Mouse (Mus musculus) embryonic stem cell, embryonic (primary cell): Measurements from ENCODE around the gene Birc7.

Experiments
- CTCF ChIA-PET, 4 experiments: fragments of 300-600 bp in 2 of 4; fragments of 350-600 bp in 2 of 4; sonication (Branson Sonifier 250); formaldehyde crosslinking; loops; one replicate each; lab custom pipeline; 2022; ENCODE audit warnings: inconsistent platforms in 2 of 4; lab: Charles Lee
- POLR2A ChIA-PET, 4 experiments: fragments of 300-600 bp in 2 of 4; fragments of 350-600 bp in 2 of 4; sonication (Branson Sonifier 250); formaldehyde crosslinking; loops; one replicate each; lab custom pipeline; 2022; ENCODE audit warnings: antibody characterized with exemption in 4 of 4, inconsistent platforms in 1 of 4; lab: Charles Lee

The Birc7 gene

GRCm38 (mm10) chr2:180940187-180940586 lies 11.4 kb downstream of the Birc7 start:
- ChIA-PET CTCF (interaction anchor here in 1 of 4 experiments (1.0 kb wide), 1 partner anchor 23 kb away, joined by 3 read pairs; no protein-coding TSS in a partner anchor), POLR2A (interaction anchor here in 2 of 4 experiments (0.7 to 1.6 kb wide), 2 partner anchors 14 to 33 kb away, joined by 3 to 5 read pairs; partner anchors contain the start of gene Nkain4 (in 1 of the 2))

GRCm38 (mm10) chr2:180941869-180942268 lies 13.0 kb downstream of the Birc7 start:
- ChIA-PET CTCF (interaction anchor here in 1 of 4 experiments (1.1 kb wide), 1 partner anchor 22 kb away, joined by 3 read pairs; no protein-coding TSS in a partner anchor), POLR2A (interaction anchor here in 1 of 4 experiments (1.1 kb wide), 1 partner anchor 11 kb away, joined by 3 read pairs; no protein-coding TSS in a partner anchor)

GRCm38 (mm10) chr2:180949947-180950346 lies 21.1 kb downstream of the Birc7 start:
- POLR2A ChIA-PET, result interaction anchor here in 2 of 4 experiments (1.0 to 2.3 kb wide), 10 partner anchors 14 to 314 kb away, joined by 3 to 8 read pairs (median 4); partner anchors contain the start of genes Ythdf1 (in 2 of the 2) and Arfgap1 (in 1 of the 2)

GRCm38 (mm10) chr2:180952731-180953171 lies 23.9 kb downstream of the Birc7 start:
- ChIA-PET POLR2A (interaction anchor here (0.5 to 4.6 kb wide), 24 partner anchors 9 to 726 kb away, joined by 3 to 85 read pairs (median 4); partner anchors contain the start of genes Birc7 (in 3 of the 4), Ythdf1 (in 3 of the 4), Arfgap1 (in 2 of the 4) and Dido1 (in 1 of the 4)), CTCF (interaction anchor here (0.5 to 4.2 kb wide), 11 partner anchors 11 to 664 kb away, joined by 3 to 45 read pairs (median 5); partner anchors contain the start of gene Ythdf1 (in 1 of the 4))

More at GRCm38 (mm10) chr2:180949947-180950346, 21.1 kb downstream of the Birc7 start:
- CTCF ChIA-PET, result interaction anchor here in 1 of 4 experiments (1.1 to 1.5 kb wide), 2 partner anchors 12 to 14 kb away, joined by 3 to 5 read pairs; no protein-coding TSS in a partner anchor

- ChIA-PET POLR2A (interaction anchor here (0.6 to 4.6 kb wide), 23 partner anchors 8 to 84 kb away, joined by 3 to 85 read pairs (median 5); partner anchors contain the start of genes Birc7 (in 3 of the 4), Ythdf1 (in 3 of the 4), Arfgap1 (in 2 of the 4) and Col20a1 (in 1 of the 4)), CTCF (interaction anchor here (0.6 to 4.2 kb wide), 14 partner anchors 10 to 725 kb away, joined by 3 to 45 read pairs (median 8); partner anchors contain the start of genes Arfgap1 (in 1 of the 4) and Ythdf1 (in 1 of the 4))
Observed at GRCm38 (mm10) chr2:180953638-180954037, 24.8 kb downstream of the Birc7 start.

- ChIA-PET CTCF (interaction anchor here (0.5 to 4.2 kb wide), 25 partner anchors 9 to 725 kb away, joined by 3 to 45 read pairs (median 4); partner anchors contain the start of genes Ythdf1 (in 2 of the 4), Arfgap1 (in 1 of the 4) and Ppdpf (in 1 of the 4)), POLR2A (interaction anchor here (0.5 to 4.6 kb wide), 42 partner anchors 9 to 771 kb away, joined by 3 to 85 read pairs (median 4); partner anchors contain the start of genes Birc7 (in 3 of the 4), Ythdf1 (in 3 of the 4), Arfgap1 (in 2 of the 4) and Col20a1 (in 1 of the 4))
Observed at GRCm38 (mm10) chr2:180954061-180955047, 25.5 kb downstream of the Birc7 start, which contains the start of gene Nkain4. Nkain4 (minus strand) TSS chr2:180954699.

- CTCF ChIA-PET, result interaction anchor here in 1 of 4 experiments (0.8 to 10.2 kb wide), 3 partner anchors 8 to 92 kb away, joined by 3 to 189 read pairs (median 3); partner anchors contain the start of genes Arfgap1, Birc7 and Ythdf1
- POLR2A ChIA-PET, result interaction anchor here in 2 of 4 experiments (0.7 to 2.3 kb wide), 4 partner anchors 24 to 34 kb away, joined by 3 to 6 read pairs (median 4); partner anchors contain the start of gene Birc7 (in 2 of the 2)
Observed at GRCm38 (mm10) chr2:180959605-180960004, 30.8 kb downstream of the Birc7 start.

- POLR2A ChIA-PET, result interaction anchor here in 3 of 4 experiments (0.6 to 2.3 kb wide), 12 partner anchors 24 to 60 kb away, joined by 3 to 10 read pairs (median 4); partner anchors contain the start of genes Birc7 (in 2 of the 3) and Ythdf1 (in 2 of the 3)
- CTCF ChIA-PET, result interaction anchor here in 3 of 4 experiments (0.7 to 10.2 kb wide), 5 partner anchors 34 to 175 kb away, joined by 3 to 189 read pairs (median 3); partner anchors contain the start of genes Birc7 (in 1 of the 3), Kcnq2 (in 1 of the 3) and Ythdf1 (in 1 of the 3)
Observed at GRCm38 (mm10) chr2:180960187-180960586, 31.4 kb downstream of the Birc7 start.

GRCm38 (mm10) chr2:180962616-180963308 lies 33.9 kb downstream of the Birc7 start:
- POLR2A ChIA-PET, result interaction anchor here in 3 of 4 experiments (0.7 to 8.3 kb wide), 14 partner anchors 9 to 58 kb away, joined by 3 to 85 read pairs (median 10); partner anchors contain the start of genes Nkain4 (in 2 of the 3), Ythdf1 (in 2 of the 3) and Birc7 (in 1 of the 3)
- CTCF ChIA-PET, result interaction anchor here (0.5 to 10.2 kb wide), 18 partner anchors 9 to 714 kb away, joined by 3 to 189 read pairs (median 6); partner anchors contain the start of genes Birc7 (in 3 of the 4), Nkain4 (in 2 of the 4), Ythdf1 (in 2 of the 4) and Fndc11 (in 1 of the 4)

- CTCF ChIA-PET, result interaction anchor here (0.5 to 10.2 kb wide), 103 partner anchors 9 to 737 kb away, joined by 3 to 189 read pairs (median 4); partner anchors contain the start of genes Birc7 (in 4 of the 4), Ythdf1 (in 4 of the 4), Nkain4 (in 3 of the 4) and Col20a1 (in 2 of the 4)
- POLR2A ChIA-PET, result interaction anchor here (0.6 to 8.3 kb wide), 56 partner anchors 8 to 843 kb away, joined by 3 to 85 read pairs (median 4); partner anchors contain the start of genes Ythdf1 (in 4 of the 4), Birc7 (in 3 of the 4), Nkain4 (in 2 of the 4) and Dido1 (in 1 of the 4)
Observed at GRCm38 (mm10) chr2:180963956-180964355, 35.1 kb downstream of the Birc7 start.

- CTCF ChIA-PET, result interaction anchor here in 2 of 4 experiments (0.6 to 10.2 kb wide), 7 partner anchors 9 to 452 kb away, joined by 3 to 189 read pairs (median 3); partner anchors contain the start of genes Ythdf1 (in 2 of the 2), Birc7 (in 1 of the 2) and Nkain4 (in 1 of the 2)
- POLR2A ChIA-PET, result interaction anchor here (0.6 to 8.3 kb wide), 31 partner anchors 10 to 635 kb away, joined by 3 to 85 read pairs (median 4); partner anchors contain the start of genes Birc7 (in 3 of the 4), Ythdf1 (in 3 of the 4), Nkain4 (in 2 of the 4) and Col20a1 (in 1 of the 4)
Observed at GRCm38 (mm10) chr2:180966092-180966882, 37.5 kb downstream of the Birc7 start.

- ChIA-PET POLR2A (interaction anchor here (0.5 to 8.3 kb wide), 43 partner anchors 9 to 709 kb away, joined by 3 to 85 read pairs (median 4); partner anchors contain the start of genes Birc7 (in 3 of the 4), Ythdf1 (in 3 of the 4), Nkain4 (in 2 of the 4) and Col20a1 (in 1 of the 4)), CTCF (interaction anchor here in 3 of 4 experiments (0.6 to 10.2 kb wide), 11 partner anchors 8 to 831 kb away, joined by 3 to 189 read pairs (median 3); partner anchors contain the start of genes Ythdf1 (in 2 of the 3), Birc7 (in 1 of the 3) and Nkain4 (in 1 of the 3))
Observed at GRCm38 (mm10) chr2:180967010-180967763, 38.4 kb downstream of the Birc7 start, which contains the start of gene Arfgap1. Arfgap1 (plus strand) TSS chr2:180967225.

GRCm38 (mm10) chr2:180981133-180981532 lies 52.3 kb downstream of the Birc7 start:
- ChIA-PET POLR2A (interaction anchor here in 2 of 4 experiments (1.0 to 4.8 kb wide), 5 partner anchors 9 to 18 kb away, joined by 3 to 23 read pairs (median 5); partner anchors contain the start of gene Arfgap1 (in 1 of the 2)), CTCF (interaction anchor here in 1 of 4 experiments (1.2 to 2.0 kb wide), 2 partner anchors 14 to 17 kb away, joined by 3 to 11 read pairs; partner anchors contain the start of gene Arfgap1)
